Mouse (Mus musculus): ENCODE data around the gene 1700067K01Rik. TPM values are rescaled to one million over a fixed set of nuclear protein-coding genes. Genes with fewer than 3 reads are reported as not detected.

Gene 1700067K01Rik
- polyA plus RNA-seq, 3 experiments from 2014 or later: 0.51 to 0.70 TPM; not detected in 1

DNA sequence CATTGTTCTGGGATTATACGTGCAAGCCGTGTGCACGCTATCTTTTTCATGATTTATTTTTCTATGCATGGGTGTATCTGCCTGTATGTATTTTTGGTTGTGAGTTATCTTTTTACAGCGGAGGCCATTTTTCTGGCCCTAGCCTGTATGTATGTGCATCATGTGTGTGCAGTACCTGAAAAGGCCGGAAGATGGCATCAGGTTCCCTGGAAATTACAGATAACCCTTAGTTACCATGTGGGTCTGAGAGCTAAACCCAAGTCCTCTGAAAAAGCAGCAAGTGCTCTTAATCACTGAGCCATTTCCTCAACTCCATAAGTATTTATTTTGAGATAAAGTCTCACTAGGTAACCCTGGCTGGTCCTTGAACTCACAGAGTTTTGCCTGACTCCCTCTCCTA is 51.9 kb downstream of the 1700067K01Rik start:
- no peak for ATAC-seq

Other genes with a start within 250 kb of the 1700067K01Rik start
- 10 to 100 TPM in 2 of 3 experiments, 1 to 10 TPM in 1; 5.1 to 13.8 (median 11.3) TPM for gene Adgrl1, start 101.4 kb upstream of the 1700067K01Rik start, polyA plus RNA-seq (2017; shearing (Covaris generic))
- 1 to 10 TPM in 1 of 3 experiments, under 1 TPM in 2; 0.16 to 1.5 (median 0.52) TPM for gene Gm10644, start 46.3 kb upstream of the 1700067K01Rik start, polyA plus RNA-seq (2017; shearing (Covaris generic))
- gene Asf1b, start 46.0 kb upstream of the 1700067K01Rik start, polyA plus RNA-seq (2017; shearing (Covaris generic)): 100 to 1,000 TPM in 1 of 3 experiments, 10 to 100 TPM in 2; 26.0 to 159 (median 26.4) TPM
- gene Prkaca, start 28.5 kb upstream of the 1700067K01Rik start, polyA plus RNA-seq (2017; shearing (Covaris generic)): 10 to 100 TPM; 16.3 to 20.1 (median 18.8) TPM
- 1 to 10 TPM; 5.0 to 7.3 (median 6.5) TPM for gene Samd1, start 3.8 kb upstream of the 1700067K01Rik start, polyA plus RNA-seq (2017; shearing (Covaris generic))
- 1 to 10 TPM in 2 of 3 experiments, not detected in 1; 1.2 to 2.5 TPM for gene 2210011C24Rik, start 10.7 kb downstream of the 1700067K01Rik start, polyA plus RNA-seq (2017; shearing (Covaris generic))
- gene Palm3, start 20.0 kb downstream of the 1700067K01Rik start, polyA plus RNA-seq (2017; shearing (Covaris generic)): 1 to 10 TPM; 1.6 to 3.7 (median 2.8) TPM
- 100 to 1,000 TPM; 188 to 350 (median 272) TPM for gene Il27ra, start 41.1 kb downstream of the 1700067K01Rik start, polyA plus RNA-seq (2017; shearing (Covaris generic))
- 10 to 100 TPM; 21.2 to 34.2 (median 31.9) TPM for gene Rln3, start 43.5 kb downstream of the 1700067K01Rik start, polyA plus RNA-seq (2017; shearing (Covaris generic))
- 1 to 10 TPM in 1 of 3 experiments, under 1 TPM in 2; 0.53 to 1.4 (median 0.91) TPM for gene Gm10643, start 63.6 kb downstream of the 1700067K01Rik start, polyA plus RNA-seq (2017; shearing (Covaris generic))
- 10 to 100 TPM in 2 of 3 experiments, 1 to 10 TPM in 1; 9.4 to 13.2 (median 13.2) TPM for gene Rfx1, start 65.3 kb downstream of the 1700067K01Rik start, polyA plus RNA-seq (2017; shearing (Covaris generic))
- 10 to 100 TPM; 16.6 to 20.0 (median 18.6) TPM for gene Dcaf15, start 103.3 kb downstream of the 1700067K01Rik start, polyA plus RNA-seq (2017; shearing (Covaris generic))
- 10 to 100 TPM in 1 of 3 experiments, 1 to 10 TPM in 2; 8.5 to 32.9 (median 8.7) TPM for gene Podnl1, start 124.5 kb downstream of the 1700067K01Rik start, polyA plus RNA-seq (2017; shearing (Covaris generic))
- gene Cc2d1a, start 146.4 kb downstream of the 1700067K01Rik start, polyA plus RNA-seq (2017; shearing (Covaris generic)): 10 to 100 TPM; 13.9 to 24.2 (median 21.3) TPM
- gene 4930432K21Rik, start 146.5 kb downstream of the 1700067K01Rik start, polyA plus RNA-seq (2017; shearing (Covaris generic)): 1 to 10 TPM in 2 of 3 experiments, not detected in 1; 1.5 to 1.6 TPM
- gene Nanos3, start 183.7 kb downstream of the 1700067K01Rik start, polyA plus RNA-seq (2017; shearing (Covaris generic)): not detected
- gene Zswim4, start 235.6 kb downstream of the 1700067K01Rik start, polyA plus RNA-seq (2017; shearing (Covaris generic)): 1 to 10 TPM; 2.9 to 4.8 (median 4.4) TPM
- 100 to 1,000 TPM; 351 to 392 (median 390) TPM for gene D8Ertd738e, start 248.2 kb downstream of the 1700067K01Rik start, polyA plus RNA-seq (2017; shearing (Covaris generic))

Data from inflammation-experienced regulatory T-cells, adult 6 months (primary cell).